Mouse (Mus musculus) bone marrow, adult 2 months (tissue): ENCODE measurements at regions not wholly inside any gene's neighbourhood (a gene's known extent, or its start where the extent isn't known, plus 50 kb on each side); places are given as distances from the start of the nearest gene placed in this dataset.

Source experiments
- CTCF ChIP-seq: fragments of 200-500 bp; IDR thresholded peaks from 2 replicates; pipeline ENCODE4 v1.5.1; 2011; ENCODE audit warnings: low read length, control low read depth; ENCODE audit not compliant: control insufficient read depth, insufficient read depth
- POLR2A ChIP-seq: fragments of 200-500 bp; IDR thresholded peaks from 2 replicates; pipeline ENCODE4 v1.6.1; 2011; ENCODE audit warnings: low read depth, mild to moderate bottlenecking, control low read depth, low read length, borderline replicate concordance; ENCODE audit not compliant: control insufficient read depth

DNA sequence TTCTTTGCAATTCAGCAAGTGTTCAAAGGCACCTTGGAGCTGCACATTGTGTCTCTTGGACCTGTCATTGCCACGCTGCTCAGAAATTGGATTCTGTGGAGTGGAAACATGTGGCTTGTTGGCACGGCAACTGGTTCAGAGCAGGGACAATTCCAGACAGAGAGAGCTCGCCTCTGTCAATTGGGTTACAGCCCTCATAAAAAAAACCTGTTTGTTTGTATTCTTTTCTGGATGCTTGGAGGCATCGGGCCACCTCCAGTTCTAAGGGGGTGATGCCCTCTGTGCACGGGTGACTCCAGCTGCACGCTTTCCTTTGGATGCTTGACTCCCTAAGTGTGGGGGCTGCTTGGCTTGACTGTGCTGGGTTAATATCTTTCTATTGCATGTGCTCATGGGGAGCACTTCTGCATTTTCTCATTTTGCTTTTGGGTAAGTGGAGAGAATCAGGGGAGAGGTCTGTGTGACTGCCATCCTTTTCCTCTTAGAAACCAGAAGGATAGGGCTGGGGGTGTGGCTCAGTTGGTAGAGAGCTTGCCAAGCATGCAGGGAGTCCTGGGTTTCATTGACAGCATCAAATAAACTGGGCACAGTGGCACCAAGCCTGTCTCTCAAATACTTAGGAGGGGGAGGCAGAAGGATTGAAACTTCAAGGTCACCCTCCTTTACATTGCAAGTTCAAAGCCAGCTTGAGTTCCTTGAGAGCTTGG is 130.6 kb upstream of the Auts2 start:
- TF ChIP-seq POLR2A (no peak), CTCF (no peak)
